Mouse (Mus musculus) layer of hippocampus, postnatal 36 days (tissue): ENCODE data around the gene Pax6. TPM values are rescaled to one million over a fixed set of nuclear protein-coding genes. Genes with fewer than 3 reads are reported as not detected.

Source experiments
- DNase-seq, 2 experiments: peaks; one replicate each; pipeline ENCODE4 v3.0.0; 2022
- total RNA-seq, 2 experiments: library from RNA; stranded (reverse); gene quantifications; 2 replicates each; pipeline ENCODE4 v1.2.3; 2021

The Pax6 gene
- 1 to 10 TPM; 8.9 to 9.4 TPM for total RNA-seq

DNA sequence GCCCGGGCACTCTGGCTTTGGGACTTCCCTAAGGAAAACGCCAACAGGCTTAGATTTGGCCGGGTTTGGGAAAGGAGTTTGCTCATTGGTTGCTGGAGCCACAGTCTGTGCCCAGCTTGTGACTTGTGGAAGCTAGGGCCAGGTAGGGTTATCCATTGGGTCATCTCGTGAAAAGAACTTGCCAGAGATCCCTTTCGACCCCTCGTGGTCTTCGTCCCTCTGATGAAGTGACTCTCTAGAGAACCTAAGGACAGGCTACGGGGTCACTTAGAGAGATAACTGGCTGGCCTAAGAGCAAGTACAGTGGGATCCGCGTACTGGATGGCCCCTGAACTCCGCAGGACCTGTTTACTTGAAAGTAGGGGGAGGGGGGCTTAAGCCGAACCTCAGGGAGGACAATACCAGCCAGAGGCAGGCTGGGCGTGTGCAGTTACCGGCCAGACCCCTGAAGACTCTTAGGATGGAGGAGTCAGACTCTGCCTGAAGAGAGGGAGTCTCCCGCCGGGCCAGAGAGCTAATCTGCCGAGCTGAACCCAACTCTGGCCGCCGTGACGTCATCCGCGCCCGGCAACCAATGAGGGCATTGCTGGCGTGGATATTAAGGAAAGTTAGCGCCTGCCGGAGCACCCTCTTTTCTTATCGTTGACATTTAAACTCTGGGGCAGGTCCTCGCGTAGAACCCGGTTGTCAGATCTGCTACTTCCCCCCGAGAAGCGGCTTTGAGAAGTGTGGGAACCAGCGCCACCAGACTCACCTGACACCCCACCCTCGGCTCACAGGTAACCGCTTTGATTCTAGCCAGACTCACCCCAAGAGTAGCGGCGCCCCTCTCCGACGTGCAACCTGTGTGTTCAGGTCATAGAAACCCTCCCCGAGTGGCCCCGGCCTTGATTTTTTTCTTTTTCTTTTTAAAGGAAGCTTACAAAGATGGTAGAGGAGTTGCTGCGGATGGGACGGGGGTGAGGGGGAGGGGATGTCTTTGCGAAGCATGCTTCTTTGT is at the start of gene Pax6:
Gene Pax6, plus strand, starts transcription at position 630 of the 1,000 bp plus-strand sequence.
- DNase-seq = no peak

DNA sequence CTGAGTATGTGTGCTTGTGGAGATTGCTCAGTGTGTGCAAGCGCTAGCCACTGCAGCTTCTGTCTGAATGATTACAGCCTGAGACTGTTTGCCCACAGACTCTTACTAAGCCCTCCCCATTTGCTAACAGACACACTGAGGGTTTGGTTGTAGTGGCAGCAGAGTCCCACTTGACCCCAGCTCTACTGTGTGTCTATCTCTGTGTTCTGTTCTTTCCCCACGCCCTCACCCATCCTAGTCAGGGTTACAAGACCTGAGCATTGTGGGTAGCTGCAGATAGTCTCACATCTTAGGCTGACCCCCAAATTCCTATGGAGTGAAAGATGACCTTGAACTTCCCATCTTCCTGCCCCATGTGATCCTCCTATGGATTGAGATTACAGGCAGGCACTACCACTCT is 19.8 kb upstream of the Pax6 start:
- DNase-seq = no peak

GRCm38 (mm10) chr2:105656456-105656855 is 12.2 kb upstream of the Pax6 start:
- no peak for DNase-seq

- no peak for DNase-seq
These were observed 9.3 kb upstream of the Pax6 start for GRCm38 (mm10) chr2:105659350-105659749.

DNA sequence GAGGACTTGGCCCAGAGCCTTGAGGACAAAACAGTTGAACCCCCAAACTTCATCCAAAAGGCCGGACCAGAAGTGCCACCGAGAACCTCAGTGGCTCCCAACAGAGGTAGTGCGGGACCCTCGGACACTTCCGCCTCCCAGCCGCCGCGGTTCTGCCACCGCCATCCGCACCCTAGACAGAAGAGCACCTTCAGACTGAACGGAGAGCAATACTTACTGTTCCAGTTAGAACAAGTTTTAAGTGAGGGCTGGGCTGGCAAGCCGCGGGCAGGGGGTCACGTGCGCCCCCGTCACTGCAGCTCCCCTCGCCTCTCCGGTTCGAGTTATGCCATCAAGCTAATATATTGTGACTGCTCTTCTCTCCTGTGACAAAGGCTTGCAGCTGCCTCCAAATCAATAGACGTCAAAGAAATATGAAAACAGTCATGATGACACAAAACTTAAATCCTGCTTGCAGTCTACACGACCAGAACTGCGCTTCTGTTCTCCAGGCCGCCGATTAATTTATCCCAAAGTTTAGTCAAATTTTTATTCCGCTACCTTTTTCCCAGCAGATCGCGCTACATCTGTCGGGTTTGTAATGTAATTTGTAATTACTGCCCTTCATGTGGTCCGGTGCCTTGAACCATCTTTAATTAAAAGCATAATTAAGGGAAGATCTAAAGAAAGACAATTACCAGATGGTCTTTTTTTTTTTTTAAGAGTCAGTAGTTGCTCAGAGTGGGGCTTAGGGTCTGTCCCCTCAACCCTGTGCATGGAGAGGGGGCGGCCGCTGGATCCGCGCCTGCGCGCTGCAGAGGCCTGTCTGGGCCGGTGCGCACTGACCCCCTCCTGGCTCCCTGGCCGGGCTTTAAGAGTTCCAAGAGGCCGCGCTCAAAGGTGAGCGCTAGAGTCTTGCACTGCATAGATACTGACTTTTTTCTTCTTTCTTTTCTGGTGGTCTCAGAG is 8.5 kb upstream of the Pax6 start:
- no peak for DNase-seq

DNA sequence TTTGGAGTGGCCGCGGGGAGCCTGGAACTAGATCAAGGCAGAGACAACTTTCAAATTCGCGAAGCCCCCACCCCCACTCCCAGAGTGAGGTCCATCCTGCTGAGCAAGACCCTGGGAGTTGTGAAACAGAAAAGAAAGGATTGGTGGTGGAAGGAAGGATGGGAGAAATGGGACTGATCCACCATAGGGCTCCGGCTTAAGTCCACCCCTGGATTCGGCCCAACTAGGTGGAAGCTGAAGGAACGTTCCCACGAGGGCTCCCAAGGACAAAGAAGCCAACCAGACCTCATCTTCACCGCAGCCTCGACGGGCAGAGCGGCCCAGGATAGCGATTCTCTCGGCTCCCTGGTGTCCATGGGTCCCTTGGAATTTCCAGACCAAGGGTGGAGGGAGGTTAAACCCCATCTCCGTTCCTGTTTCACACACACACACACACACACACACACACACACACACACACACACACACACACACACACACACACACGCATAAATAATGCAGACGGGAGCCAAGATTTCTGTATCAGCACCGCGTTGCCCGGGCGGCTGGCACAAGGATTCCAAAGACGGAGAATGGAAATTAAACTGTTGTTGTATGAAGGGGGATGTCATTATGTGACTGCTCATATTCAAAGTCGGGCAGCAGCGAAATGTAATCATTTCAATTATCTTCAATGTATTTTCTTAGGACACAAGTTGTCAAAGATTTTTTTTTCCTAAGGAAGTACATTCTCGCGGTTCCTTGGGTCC is 7.7 kb upstream of the Pax6 start:
- DNase-seq = no peak

DNA sequence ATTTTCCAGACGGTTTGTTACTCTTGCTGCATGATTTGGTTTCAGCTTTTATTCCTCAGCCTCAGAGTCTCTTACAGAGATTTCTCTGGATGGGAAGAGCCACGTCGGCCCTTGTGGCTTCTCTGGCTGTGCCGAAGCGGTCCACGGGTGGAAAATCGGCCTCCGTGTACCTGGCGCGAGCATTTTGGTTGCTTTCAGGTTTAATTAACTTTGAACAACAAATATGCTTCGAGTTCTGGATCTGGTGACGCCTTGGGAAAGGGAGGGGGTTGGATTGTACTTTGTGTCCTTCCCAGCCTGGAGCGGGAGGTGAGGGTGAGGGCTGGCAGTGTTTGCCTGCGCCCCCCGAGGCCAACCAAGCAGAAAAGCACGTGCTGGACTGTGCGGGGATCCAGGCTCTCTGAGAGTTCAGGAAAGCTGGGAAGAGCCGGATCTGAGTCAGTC is 7.1 kb upstream of the Pax6 start:
- DNase-seq = no peak

- no peak for DNase-seq
These were observed 6.6 kb upstream of the Pax6 start for GRCm38 (mm10) chr2:105662121-105662520.

DNA sequence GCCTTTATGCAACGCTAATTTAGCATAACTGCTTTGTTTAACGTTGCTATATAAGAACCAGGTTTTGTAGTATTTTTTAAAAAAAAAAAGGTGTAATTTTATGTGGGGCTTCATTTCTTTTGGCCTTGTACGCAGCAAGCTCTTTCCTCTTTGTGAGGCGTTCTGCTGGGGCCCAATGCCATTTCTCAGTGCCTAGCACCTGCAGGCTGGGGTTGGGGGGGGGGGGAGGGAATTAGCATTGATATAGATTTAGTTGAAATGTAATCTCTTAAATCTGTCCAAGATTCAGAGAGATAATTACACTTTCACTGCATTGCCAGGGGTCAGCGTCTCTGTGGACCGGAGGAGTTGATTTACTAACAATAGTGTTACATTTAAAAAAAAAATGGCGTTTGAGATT is 6.1 kb upstream of the Pax6 start:
- no peak for DNase-seq

GRCm38 (mm10) chr2:105663101-105663511 is 5.6 kb upstream of the Pax6 start:
- no peak for DNase-seq

GRCm38 (mm10) chr2:105664996-105665395 is 3.7 kb upstream of the Pax6 start:
- no peak for DNase-seq

- DNase-seq = no peak
These were observed 3.0 kb upstream of the Pax6 start for GRCm38 (mm10) chr2:105665491-105666250.

GRCm38 (mm10) chr2:105666331-105666730 is 2.4 kb upstream of the Pax6 start:
- no peak for DNase-seq

- no peak for DNase-seq
These were observed 1.7 kb upstream of the Pax6 start for GRCm38 (mm10) chr2:105666763-105667625.

- no peak for DNase-seq
These were observed 1.1 kb upstream of the Pax6 start for GRCm38 (mm10) chr2:105667626-105667950.

- DNase-seq = no peak
These were observed 716 bp downstream of the Pax6 start for GRCm38 (mm10) chr2:105669371-105669861.

- no peak for DNase-seq
These were observed 1.4 kb downstream of the Pax6 start for GRCm38 (mm10) chr2:105669881-105670730.

GRCm38 (mm10) chr2:105670731-105671095 is 2.0 kb downstream of the Pax6 start:
- no peak for DNase-seq

DNA sequence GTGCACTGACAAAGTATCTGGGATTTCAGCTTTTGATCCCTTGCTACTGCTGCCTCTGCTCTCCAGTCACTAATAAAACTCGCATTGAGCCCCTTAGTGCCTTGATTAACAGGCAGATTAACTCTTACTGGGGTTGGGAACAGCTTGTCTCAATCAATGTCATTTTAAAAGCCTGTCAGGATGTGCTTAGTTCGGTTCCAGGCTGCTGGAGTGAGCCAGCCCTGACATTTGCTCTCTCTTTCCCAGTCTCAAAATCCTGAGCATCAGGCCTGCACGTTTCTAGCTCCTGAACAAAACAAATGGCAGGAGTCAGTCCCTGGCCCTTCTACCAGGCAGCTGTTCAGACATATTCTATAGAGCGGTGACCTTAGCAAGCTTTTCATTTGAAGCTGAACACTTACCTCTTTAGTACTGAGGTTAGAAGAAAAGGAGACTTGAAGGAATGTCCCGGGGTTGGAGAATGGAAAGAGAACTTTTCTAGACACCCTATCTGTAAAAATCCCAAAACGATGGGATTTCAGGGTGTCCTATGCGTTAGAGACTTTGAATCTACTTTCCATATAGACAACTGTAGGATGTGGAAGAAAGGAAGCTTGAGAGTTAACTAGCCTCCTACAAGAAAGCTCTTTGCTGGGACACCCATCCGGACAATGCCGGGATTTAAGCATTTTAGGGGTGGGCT is 2.6 kb downstream of the Pax6 start:
- no peak for DNase-seq
